Mouse (Mus musculus) embryonic stem cell, embryonic (primary cell): ENCODE measurements around the gene Pcdh7.
"Not testable (repeated sequence)": the region's sequence is repeated elsewhere in the genome, so short reads cannot be mapped to it uniquely, and the experiment has no call there.

Source experiments
- CTCF ChIA-PET, 4 experiments: fragments of 300-600 bp in 2 of 4; fragments of 350-600 bp in 2 of 4; sonication (Branson Sonifier 250); formaldehyde crosslinking; loops; one replicate each; lab custom pipeline; 2022; ENCODE audit warnings: inconsistent platforms in 2 of 4; lab: Charles Lee
- POLR2A ChIA-PET, 4 experiments: fragments of 300-600 bp in 2 of 4; fragments of 350-600 bp in 2 of 4; sonication (Branson Sonifier 250); formaldehyde crosslinking; loops; one replicate each; lab custom pipeline; 2022; ENCODE audit warnings: antibody characterized with exemption in 4 of 4, inconsistent platforms in 1 of 4; lab: Charles Lee

Gene Pcdh7

GRCm38 (mm10) chr5:58025123-58025522, 307.4 kb downstream of the Pcdh7 start:
- CTCF ChIA-PET: no interaction called here
- POLR2A ChIA-PET: no interaction called here

DNA sequence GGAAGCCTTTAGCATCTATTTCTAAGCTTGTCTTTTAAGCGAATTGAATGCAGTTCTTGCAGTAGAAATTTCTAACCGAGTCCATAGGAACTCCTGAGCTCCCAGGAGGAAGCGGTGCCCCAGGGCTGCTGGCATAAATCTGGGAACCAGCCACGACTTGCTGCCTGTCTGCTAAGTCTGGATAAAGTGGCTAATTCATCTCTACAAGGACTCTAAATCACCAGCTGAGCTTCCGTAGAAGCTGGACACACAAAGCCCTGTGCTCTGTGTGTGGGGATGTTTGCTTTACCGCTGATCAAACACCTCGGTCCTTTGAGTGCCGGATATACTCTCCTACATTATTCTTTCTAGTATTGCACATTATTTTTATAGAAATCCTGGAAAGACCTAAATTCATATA, 308.0 kb downstream of the Pcdh7 start:
- ChIA-PET CTCF (no interaction called here), POLR2A (no interaction called here)

- ChIA-PET POLR2A (no interaction called here), CTCF (no interaction called here)
Observed at GRCm38 (mm10) chr5:58039875-58040274, 322.1 kb downstream of the Pcdh7 start.

DNA sequence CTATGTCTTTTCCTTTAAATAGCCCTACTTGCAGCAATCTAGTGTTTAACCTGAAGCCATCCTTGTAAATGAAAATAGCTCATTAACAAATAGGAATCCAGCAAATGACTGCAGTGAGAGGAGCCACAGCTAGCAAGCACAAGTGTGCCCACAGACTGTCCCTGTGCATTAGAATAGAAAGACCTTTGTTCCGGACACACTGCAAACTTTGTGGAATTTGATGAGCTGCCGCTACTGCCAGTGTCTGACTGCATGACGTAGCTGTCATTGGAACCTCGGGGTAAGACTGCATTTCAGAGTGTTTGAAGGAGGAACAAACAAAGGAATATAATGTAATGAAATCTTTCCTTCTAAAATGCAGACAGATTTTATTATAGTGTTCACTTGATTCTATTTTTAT, 326.4 kb downstream of the Pcdh7 start:
- ChIA-PET POLR2A (no interaction called here), CTCF (interaction anchor here in 1 of 4 experiments (0.7 kb wide), 1 partner anchor 673 kb away, joined by 15 read pairs; no protein-coding TSS in a partner anchor)

- POLR2A ChIA-PET: no interaction called here
- CTCF ChIA-PET: no interaction called here
Observed at GRCm38 (mm10) chr5:58081054-58081453, 363.3 kb downstream of the Pcdh7 start.

DNA sequence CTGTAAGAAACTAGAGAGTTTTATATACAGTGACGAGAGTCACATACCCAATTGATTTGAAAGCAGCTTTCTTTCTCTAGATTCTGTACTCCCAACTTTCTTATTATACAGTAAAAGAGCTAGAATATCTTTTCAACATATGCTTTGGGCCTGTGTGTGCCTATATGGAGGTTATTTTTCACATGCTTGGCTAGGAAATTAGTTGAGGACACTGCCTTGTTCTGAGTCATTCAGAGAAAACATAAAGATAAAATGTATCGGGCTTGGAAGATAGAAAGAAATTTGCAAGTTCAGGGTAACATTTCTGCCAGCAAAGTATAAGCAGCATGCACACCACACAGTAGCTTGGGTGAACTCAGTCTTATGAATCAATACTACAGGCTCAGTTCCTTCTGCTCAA, 364.5 kb downstream of the Pcdh7 start:
- ChIA-PET CTCF (no interaction called here), POLR2A (no interaction called here)

GRCm38 (mm10) chr5:58083056-58083455, 365.3 kb downstream of the Pcdh7 start:
- CTCF ChIA-PET: no interaction called here

DNA sequence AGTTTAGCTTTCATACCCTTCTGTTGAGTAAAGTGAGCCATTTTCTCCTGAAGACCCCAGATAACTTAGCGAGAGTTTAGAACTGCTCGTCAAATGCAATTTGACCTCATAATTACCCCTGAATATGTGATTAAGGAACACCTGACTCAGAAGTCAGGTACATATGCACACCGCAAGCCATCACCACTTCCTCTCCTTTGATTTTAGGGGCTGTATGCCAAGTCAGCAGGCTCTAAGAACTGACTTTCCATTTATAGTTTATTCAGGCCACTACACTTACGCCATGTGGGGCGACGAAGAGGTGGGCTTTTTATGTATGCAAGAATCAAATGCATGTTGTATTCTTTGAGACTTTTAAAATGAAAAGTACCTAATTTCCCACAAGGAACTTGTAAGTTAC, 366.2 kb downstream of the Pcdh7 start:
- CTCF ChIA-PET: no interaction called here

More at GRCm38 (mm10) chr5:58083056-58083455, 365.3 kb downstream of the Pcdh7 start:
- POLR2A ChIA-PET: no interaction called here

DNA sequence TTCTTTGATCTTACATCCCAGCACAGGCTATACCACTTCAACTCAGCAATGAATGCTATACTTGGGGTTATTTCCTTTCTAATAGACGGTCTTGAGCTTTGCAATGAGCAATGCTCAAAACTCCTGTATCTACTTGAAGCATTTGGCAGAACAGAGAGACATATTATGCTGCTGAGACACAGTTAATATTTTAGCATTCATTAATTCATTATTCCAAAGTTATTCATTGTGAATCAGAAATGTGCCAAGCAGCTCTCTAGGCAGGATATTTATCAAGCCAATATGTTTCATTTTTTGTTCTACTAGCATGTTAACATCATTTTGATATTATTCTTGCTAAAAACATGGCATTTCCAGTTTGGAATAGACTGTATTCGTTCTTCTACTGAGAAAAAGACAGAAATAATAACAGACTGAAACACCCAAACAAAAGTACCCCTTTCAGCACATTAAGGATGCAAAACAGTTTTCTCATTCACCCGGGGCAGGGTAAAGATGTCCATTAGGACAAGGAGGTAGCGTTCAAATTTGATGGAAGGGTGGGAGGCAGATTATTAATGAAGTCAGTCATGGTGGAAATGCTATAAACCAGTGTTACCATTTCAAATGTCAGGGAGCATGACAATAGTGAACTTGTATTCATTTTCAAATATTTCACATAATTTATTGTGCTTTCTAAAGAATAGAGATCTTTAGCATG, 391.0 kb downstream of the Pcdh7 start:
- CTCF ChIA-PET: no interaction called here
- POLR2A ChIA-PET: no interaction called here

More for the DNA sequence above, 366.2 kb downstream of the Pcdh7 start:
- POLR2A ChIA-PET: no interaction called here

DNA sequence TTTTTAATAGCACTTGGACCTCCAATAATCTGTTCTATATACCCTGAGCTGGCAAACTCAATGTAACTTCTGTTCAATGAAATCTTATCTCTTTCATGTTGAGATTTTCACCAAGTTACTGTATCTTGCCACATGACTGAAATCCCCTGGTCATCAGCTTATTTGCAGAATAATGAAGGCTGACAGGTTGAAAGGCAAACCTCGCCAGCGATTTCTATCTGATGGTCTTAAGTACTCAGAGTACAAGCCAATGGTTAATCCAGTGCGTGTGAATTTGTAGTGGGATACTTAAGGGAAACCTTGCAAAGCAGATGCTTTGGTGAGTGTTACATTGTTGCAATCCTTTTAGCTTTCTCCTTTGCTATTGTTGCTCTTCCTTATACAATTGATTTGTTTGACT, 398.3 kb downstream of the Pcdh7 start:
- CTCF ChIA-PET: no interaction called here
- POLR2A ChIA-PET: no interaction called here

GRCm38 (mm10) chr5:58117896-58118295, 400.1 kb downstream of the Pcdh7 start:
- POLR2A ChIA-PET: no interaction called here

GRCm38 (mm10) chr5:58118930-58119611, 401.3 kb downstream of the Pcdh7 start:
- ChIA-PET POLR2A (no interaction called here), CTCF (no interaction called here)

More at GRCm38 (mm10) chr5:58117896-58118295, 400.1 kb downstream of the Pcdh7 start:
- CTCF ChIA-PET: no interaction called here

DNA sequence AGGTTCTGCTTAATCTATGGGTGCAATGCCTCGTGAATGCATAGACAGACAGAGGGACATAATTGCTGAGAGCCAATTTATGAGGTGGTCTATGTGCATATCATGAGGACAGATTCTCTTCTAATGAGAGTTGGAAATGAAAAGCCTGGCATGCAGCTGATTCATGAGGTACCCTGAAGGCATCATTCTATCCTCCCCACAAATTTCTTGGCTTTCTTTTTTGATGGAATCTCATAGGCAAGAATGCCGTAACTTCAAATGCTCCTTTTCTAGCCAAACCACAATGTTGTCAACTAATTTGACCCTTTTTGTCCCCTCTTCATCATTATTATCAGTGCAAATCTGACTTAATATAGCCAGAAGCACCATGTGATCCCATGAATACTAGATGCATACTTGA, 426.1 kb downstream of the Pcdh7 start:
- CTCF ChIA-PET: no interaction called here
- POLR2A ChIA-PET: no interaction called here

GRCm38 (mm10) chr5:58153966-58154365, 436.2 kb downstream of the Pcdh7 start:
- CTCF ChIA-PET: no interaction called here

DNA sequence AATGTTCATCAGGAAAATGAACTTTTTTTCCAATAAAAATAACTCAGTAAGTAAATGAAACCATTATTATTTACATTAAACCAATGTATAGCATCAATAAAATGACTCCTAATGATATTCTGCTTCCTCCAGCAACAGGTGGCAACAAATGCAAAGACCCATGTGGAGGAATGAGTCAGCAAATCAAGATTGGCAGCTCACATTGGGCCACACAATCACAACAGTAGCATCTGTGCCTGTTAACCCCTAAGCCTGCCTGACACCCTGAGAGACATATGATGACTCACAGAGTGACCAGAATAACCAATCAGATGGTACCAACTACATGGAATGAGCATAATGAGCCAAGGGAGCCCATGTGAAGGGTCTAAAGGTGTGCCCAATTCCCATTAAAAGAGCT, 454.5 kb downstream of the Pcdh7 start:
- ChIA-PET CTCF (no interaction called here), POLR2A (no interaction called here)

More at GRCm38 (mm10) chr5:58153966-58154365, 436.2 kb downstream of the Pcdh7 start:
- POLR2A ChIA-PET: no interaction called here

DNA sequence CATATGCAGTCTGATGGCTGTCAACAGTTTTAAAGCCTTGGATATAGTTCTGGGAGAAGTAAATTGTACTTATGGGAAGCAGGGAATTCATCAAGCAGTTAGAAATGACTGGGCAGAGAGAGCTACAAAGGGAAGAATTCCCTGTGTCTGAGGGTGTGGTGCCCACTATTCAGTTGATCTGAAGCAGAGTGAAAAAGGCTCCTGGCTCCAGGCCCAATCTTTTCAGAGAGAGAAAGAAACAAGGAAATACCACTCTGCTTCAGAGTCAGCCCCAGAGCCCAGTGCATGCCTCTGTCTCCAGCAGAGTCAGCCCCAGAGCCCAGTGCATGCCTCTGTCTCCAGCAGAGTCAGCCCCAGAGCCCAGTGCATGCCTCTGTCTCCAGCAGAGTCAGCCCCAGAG, 456.6 kb downstream of the Pcdh7 start:
- CTCF ChIA-PET, POLR2A ChIA-PET: not testable (repeated sequence)

DNA sequence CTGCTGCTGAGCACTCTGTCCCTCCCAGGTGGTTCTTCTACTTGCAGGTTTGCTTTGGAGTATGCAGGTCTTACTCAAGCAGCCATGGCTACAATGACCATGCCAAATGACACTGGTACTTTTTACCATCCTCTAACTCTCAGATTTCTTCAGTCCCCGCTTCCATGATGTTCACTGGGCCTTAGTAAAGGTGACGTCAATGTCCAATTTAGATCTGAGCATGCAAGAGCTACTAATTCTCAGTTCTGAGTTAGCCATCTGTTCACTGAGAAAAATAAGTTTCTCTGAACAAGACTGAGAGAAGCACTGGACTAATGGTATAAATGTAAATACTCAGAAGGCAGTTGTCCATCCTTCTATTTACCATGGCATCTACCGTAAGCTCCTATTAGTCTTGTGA, 457.8 kb downstream of the Pcdh7 start:
- POLR2A ChIA-PET: no interaction called here
- CTCF ChIA-PET: no interaction called here
